Mouse (Mus musculus) CH12.LX (cell line): ENCODE results near the gene Zfp780b. TPM values are rescaled to one million over a fixed set of nuclear protein-coding genes. Genes with fewer than 3 reads are reported as not detected.

Source experiments
- DNase-seq: peaks from one replicate; pipeline ENCODE4 v3.0.0-alpha.2; 2013; ENCODE audit errors: extremely low read depth
- H3K27ac ChIP-seq: 2 replicates; pipeline ENCODE4 v1.5.1; 2012; ENCODE audit warnings: low read depth, mild to moderate bottlenecking, control low read depth, moderate library complexity; ENCODE audit not compliant: insufficient read depth
- H3K27me3 ChIP-seq: replicated peaks from 2 replicates; pipeline ENCODE3; 2012; ENCODE audit warnings: inconsistent platforms
- H3K36me3 ChIP-seq, 2 experiments: replicated peaks in 1 of 2; 2 replicates each; pipeline versions ENCODE3 to v1.6.1; 2012; ENCODE audit warnings: inconsistent platforms in 1 of 2, low read length in 1 of 2, mild to moderate bottlenecking in 1 of 2, mixed read lengths in 1 of 2, moderate library complexity in 1 of 2; ENCODE audit not compliant: control insufficient read depth in 1 of 2, insufficient read depth in 1 of 2
- H3K4me1 ChIP-seq, 2 experiments: 2 replicates each; pipeline ENCODE4 v1.6.1; 2012; ENCODE audit warnings: inconsistent platforms in 1 of 2, moderate library complexity in 1 of 2; ENCODE audit not compliant: insufficient read depth in 2 of 2, control insufficient read depth in 1 of 2
- H3K4me2 ChIP-seq: 2 replicates; pipeline ENCODE4 v1.6.1; 2012; ENCODE audit warnings: low read depth, mild to moderate bottlenecking, control low read depth; ENCODE audit not compliant: poor library complexity, insufficient read depth, severe bottlenecking
- H3K4me3 ChIP-seq, 3 experiments: fragments of 150-350 bp in 1 of 3; sonication (generic) in 1 of 3; replicated peaks in 1 of 3; 2 replicates each; pipeline versions ENCODE3 to v1.5.1; 2011 to 2012; ENCODE audit warnings: low read depth in 2 of 3, low read length in 2 of 3, mild to moderate bottlenecking in 2 of 3, moderate library complexity in 2 of 3, control low read depth in 1 of 3, improper control_type of control experiment in 1 of 3, inconsistent platforms in 1 of 3, mixed read lengths in 1 of 3; ENCODE audit not compliant: poor library complexity in 1 of 3
- H3K79me2 ChIP-seq: replicated peaks from 2 replicates; pipeline ENCODE4 v1.6.1; 2012; ENCODE audit warnings: mild to moderate bottlenecking, moderate library complexity; ENCODE audit not compliant: control insufficient read depth, poor library complexity, insufficient read depth, severe bottlenecking; ENCODE audit errors: extremely low read depth
- H3K9ac ChIP-seq: 2 replicates; pipeline ENCODE4 v1.6.1; 2012; ENCODE audit warnings: low read depth, mild to moderate bottlenecking, control low read depth, moderate library complexity; ENCODE audit not compliant: insufficient read depth
- H3K9me3 ChIP-seq: replicated peaks from 2 replicates; pipeline ENCODE3; 2012; ENCODE audit warnings: low read length, inconsistent platforms, mixed read lengths
- BHLHE40 ChIP-seq: IDR thresholded peaks from 2 replicates; pipeline ENCODE4 v1.6.1; 2011; ENCODE audit warnings: mild to moderate bottlenecking, low read depth, low read length, improper control_type of control experiment
- CHD1 ChIP-seq: IDR thresholded peaks from 2 replicates; pipeline ENCODE4 v1.6.1; 2012; ENCODE audit warnings: low read depth, low read length, improper control_type of control experiment, inconsistent platforms
- E2F4 ChIP-seq: IDR thresholded peaks from 2 replicates; pipeline ENCODE4 v1.6.1; 2011; ENCODE audit warnings: low read depth, low read length, improper control_type of control experiment; ENCODE audit not compliant: insufficient replicate concordance
- ELF1 ChIP-seq: IDR thresholded peaks from 2 replicates; pipeline ENCODE4 v1.6.1; 2014; ENCODE audit warnings: low read depth, mild to moderate bottlenecking, inconsistent platforms, low read length, improper control_type of control experiment
- EP300 ChIP-seq: IDR thresholded peaks from 2 replicates; pipeline ENCODE4 v1.6.1; 2011; ENCODE audit warnings: low read length, improper control_type of control experiment
- ETS1 ChIP-seq: conservative IDR thresholded peaks from 2 replicates; pipeline ENCODE4 v1.6.1; 2012; ENCODE audit warnings: low read depth, mild to moderate bottlenecking, inconsistent platforms, low read length, improper control_type of control experiment, moderate library complexity
- HCFC1 ChIP-seq: IDR thresholded peaks from 2 replicates; pipeline ENCODE4 v1.6.1; 2012; ENCODE audit warnings: low read depth, mild to moderate bottlenecking, inconsistent platforms, low read length, improper control_type of control experiment
- IRF4 ChIP-seq: IDR thresholded peaks from 2 replicates; pipeline ENCODE4 v1.6.1; 2014; ENCODE audit warnings: low read depth, mild to moderate bottlenecking, inconsistent platforms, low read length, improper control_type of control experiment
- JUND ChIP-seq: conservative IDR thresholded peaks from 2 replicates; pipeline ENCODE4 v1.6.1; 2011; ENCODE audit warnings: low read depth, low read length, improper control_type of control experiment
- KAT2A ChIP-seq: IDR thresholded peaks from 2 replicates; pipeline ENCODE4 v1.6.1; 2012; ENCODE audit warnings: low read length, improper control_type of control experiment, inconsistent platforms; ENCODE audit not compliant: insufficient replicate concordance
- MAFK ChIP-seq: IDR thresholded peaks from 2 replicates; pipeline ENCODE4 v1.6.1; 2011; ENCODE audit warnings: low read length, improper control_type of control experiment; ENCODE audit not compliant: insufficient replicate concordance
- MAX ChIP-seq: IDR thresholded peaks from 2 replicates; pipeline ENCODE4 v1.6.1; 2011; ENCODE audit warnings: low read length, improper control_type of control experiment
- MAZ ChIP-seq: IDR thresholded peaks from 2 replicates; pipeline ENCODE4 v1.6.1; 2012; ENCODE audit warnings: low read depth, mild to moderate bottlenecking, inconsistent platforms, low read length, improper control_type of control experiment, moderate library complexity
- MEF2A ChIP-seq: IDR thresholded peaks from 2 replicates; pipeline ENCODE4 v1.6.1; 2014; ENCODE audit warnings: low read depth, mild to moderate bottlenecking, inconsistent platforms, low read length, improper control_type of control experiment, borderline replicate concordance
- MXI1 ChIP-seq: IDR thresholded peaks from 2 replicates; pipeline ENCODE4 v1.6.1; 2011; ENCODE audit warnings: mild to moderate bottlenecking, low read depth, low read length, improper control_type of control experiment
- MYC ChIP-seq: IDR thresholded peaks from 2 replicates; pipeline ENCODE4 v1.6.1; 2011; ENCODE audit warnings: low read depth, mild to moderate bottlenecking, improper control_type of control experiment, low read length
- NELFE ChIP-seq: IDR thresholded peaks from 2 replicates; pipeline ENCODE4 v1.6.1; 2011; ENCODE audit warnings: low read depth, low read length, improper control_type of control experiment
- NRF1 ChIP-seq: IDR thresholded peaks from 2 replicates; pipeline ENCODE4 v1.6.1; 2014; ENCODE audit warnings: low read depth, mild to moderate bottlenecking, inconsistent platforms, low read length, improper control_type of control experiment, moderate library complexity
- PAX5 ChIP-seq: IDR thresholded peaks from 2 replicates; pipeline ENCODE4 v1.6.1; 2012; ENCODE audit warnings: low read length, inconsistent platforms, mixed read lengths
- POLR2A ChIP-seq: IDR thresholded peaks from 2 replicates; pipeline ENCODE4 v1.6.1; 2011; ENCODE audit warnings: low read depth, mild to moderate bottlenecking, improper control_type of control experiment, low read length
- POLR2AphosphoS2 ChIP-seq: IDR thresholded peaks from 2 replicates; pipeline ENCODE4 v1.6.1; 2011; ENCODE audit warnings: low read depth, low read length, improper control_type of control experiment
- RAD21 ChIP-seq: IDR thresholded peaks from 2 replicates; pipeline ENCODE4 v1.6.1; 2011; ENCODE audit warnings: low read depth, mild to moderate bottlenecking, low read length, improper control_type of control experiment, moderate library complexity
- RCOR1 ChIP-seq: conservative IDR thresholded peaks from 2 replicates; pipeline ENCODE4 v1.6.1; 2012; ENCODE audit warnings: low read depth, mild to moderate bottlenecking, inconsistent platforms, low read length, improper control_type of control experiment
- SIN3A ChIP-seq: IDR thresholded peaks from 2 replicates; pipeline ENCODE4 v1.6.1; 2012; ENCODE audit warnings: low read length, improper control_type of control experiment, inconsistent platforms
- SMC3 ChIP-seq: IDR thresholded peaks from 2 replicates; pipeline ENCODE4 v1.6.1; 2011; ENCODE audit warnings: low read depth, low read length, improper control_type of control experiment
- TBP ChIP-seq: conservative IDR thresholded peaks from 2 replicates; pipeline ENCODE4 v1.6.1; 2011; ENCODE audit warnings: low read depth, low read length, improper control_type of control experiment
- TCF12 ChIP-seq: IDR thresholded peaks from 2 replicates; pipeline ENCODE4 v1.6.1; 2014; ENCODE audit warnings: low read depth, mild to moderate bottlenecking, inconsistent platforms, low read length, improper control_type of control experiment
- UBTF ChIP-seq: IDR thresholded peaks from 2 replicates; pipeline ENCODE4 v1.6.1; 2012; ENCODE audit warnings: low read depth, mild to moderate bottlenecking, inconsistent platforms, low read length, improper control_type of control experiment, moderate library complexity
- USF2 ChIP-seq: conservative IDR thresholded peaks from 2 replicates; pipeline ENCODE4 v1.6.1; 2011; ENCODE audit warnings: low read depth, low read length, improper control_type of control experiment
- ZC3H11A ChIP-seq: IDR thresholded peaks from 2 replicates; pipeline ENCODE4 v1.6.1; 2012; ENCODE audit warnings: low read depth, mild to moderate bottlenecking, inconsistent platforms, low read length, improper control_type of control experiment
- ZMIZ1 ChIP-seq: IDR thresholded peaks from 2 replicates; pipeline ENCODE4 v1.6.1; 2012; ENCODE audit warnings: low read depth, mild to moderate bottlenecking, inconsistent platforms, low read length, improper control_type of control experiment
- ZNF384 ChIP-seq: IDR thresholded peaks from 2 replicates; pipeline ENCODE4 v1.6.1; 2012; ENCODE audit warnings: low read depth, low read length, improper control_type of control experiment, inconsistent platforms
- dilution Hi-C: fragments of 300-500 bp; cut with MboI; formaldehyde crosslinking; loops from 2 replicates; pipeline ENCODE4 v1.14.3; 2020; ENCODE audit warnings: low sequenced_read_pairs; ENCODE audit not compliant: extremely low pct_unique_long_range_greater_than_20kb, extremely low pct_ligation_motif_present
- in situ Hi-C: fragments of 300-500 bp; cut with MboI; formaldehyde crosslinking; loops from 3 replicates; pipeline ENCODE4 v1.14.3; 2019; ENCODE audit warnings: low sequenced_read_pairs, low pct_ligation_motif_present, low pct_unique_long_range_greater_than_20kb, mixed read lengths
- polyA plus RNA-seq: library from polyadenylated mRNA; unstranded; fragments of >175 nt; gene quantifications from 2 replicates; pipeline ENCODE4 v1.2.1, GENCODE M21; 2012; ENCODE audit warnings: low read depth; ENCODE audit not compliant: insufficient read length
- total RNA-seq, 2 experiments: library from RNA; depleted of rRNA; stranded (reverse); fragments of 300-350 nt in 1 of 2; fragments of >200 nt in 1 of 2; gene quantifications; 2 replicates each; pipeline ENCODE4 v1.2.3; 2012 to 2014

Zfp780b gene
- total and polyA plus RNA-seq, 3 experiments, result 4.9 to 9.3 (median 7.8) TPM

DNA sequence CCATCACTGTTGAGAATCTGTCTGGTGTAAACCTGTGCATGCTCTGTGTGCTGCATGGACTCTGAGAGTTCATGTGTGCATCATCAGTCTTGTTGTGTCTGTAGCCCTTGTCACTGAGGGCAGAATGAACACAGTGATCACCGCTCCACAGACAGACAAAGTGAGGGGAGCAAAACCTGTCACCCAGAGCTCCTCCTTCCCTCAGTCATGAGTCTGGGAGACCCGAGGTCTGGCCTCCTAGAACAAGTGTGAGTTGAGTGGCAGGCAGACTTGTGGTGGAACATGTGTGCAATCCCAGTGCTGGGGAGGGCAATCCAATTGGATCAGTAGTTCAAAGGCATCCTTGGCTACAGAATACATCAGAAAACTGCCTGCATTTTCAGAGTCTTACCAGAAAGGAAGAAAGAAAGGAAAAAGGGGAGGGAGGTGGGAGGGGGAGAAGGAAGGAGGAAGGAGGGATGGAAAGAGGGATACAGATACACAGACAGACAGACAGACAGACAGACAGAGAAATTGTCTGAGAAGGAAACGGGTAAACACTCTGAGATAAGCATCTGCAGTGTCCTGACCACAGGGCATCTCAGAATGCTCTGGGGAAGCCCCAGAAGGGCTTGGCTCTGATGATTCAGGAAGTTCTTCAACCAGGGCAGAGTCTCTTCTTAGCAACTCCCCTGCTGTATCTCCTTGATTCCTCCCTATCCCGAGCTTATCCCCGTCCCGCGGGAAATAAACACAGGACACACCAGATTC is 45.7 kb downstream of the Zfp780b start (continued):
- TF ChIP-seq MAFK (no peak), USF2 (no peak), PAX5 (no peak), TBP (no peak), KAT2A (no peak), E2F4 (no peak), CHD1 (no peak), SIN3A (no peak), RAD21 (no peak; the same call in 1 of the 2 replicates), MAX (no peak), UBTF (no peak), POLR2AphosphoS2 (no peak), BHLHE40 (no peak), MEF2A (no peak; the same call in 1 of the 2 replicates), EP300 (peak; percentile 33), POLR2A (peak; percentile 24; the same call in 1 of the 2 replicates), ETS1 (0 out of 2 replicates have a peak, but pooled peaks have one; percentile 32)

DNA sequence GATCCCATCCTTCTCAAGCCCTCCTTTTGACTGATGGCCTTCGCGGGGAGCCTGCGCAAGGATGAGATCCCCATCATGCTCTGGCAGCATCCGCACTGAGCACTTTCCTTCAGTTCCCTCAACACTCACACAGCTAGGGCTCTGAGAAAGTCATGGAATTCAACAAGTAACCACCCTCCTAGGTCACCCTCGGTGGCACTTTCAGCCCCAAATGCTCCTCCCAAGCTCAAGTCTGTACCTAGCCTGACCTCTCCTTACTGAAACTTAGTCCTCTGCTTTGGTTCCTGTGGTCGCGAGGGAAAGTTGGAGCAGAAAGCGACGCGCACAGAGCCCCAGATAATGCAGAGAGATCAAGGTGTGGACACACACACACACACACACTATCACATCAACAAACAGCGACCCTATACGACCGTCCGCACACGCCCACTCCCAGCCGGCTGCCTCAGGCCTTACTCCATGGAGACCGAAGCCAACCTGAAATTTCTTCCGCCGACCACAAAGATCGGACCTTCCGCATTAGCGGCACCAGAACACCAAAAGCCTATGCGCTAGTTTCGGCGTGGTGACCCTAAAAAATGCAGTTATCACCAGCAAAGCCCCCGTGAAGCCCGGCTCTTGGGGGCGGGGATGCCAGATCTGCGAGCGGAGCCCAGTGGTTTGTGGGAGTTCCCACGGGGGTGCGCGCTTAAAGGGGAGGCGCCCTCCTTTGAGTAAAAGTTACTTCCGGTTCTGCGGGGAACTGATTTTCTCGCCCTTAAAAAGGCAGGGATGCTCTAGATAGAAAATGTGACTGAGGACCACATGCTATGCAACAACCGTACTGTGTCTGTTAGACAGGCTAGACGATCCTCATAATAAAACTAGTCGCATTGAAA is 49.9 kb downstream of the Zfp780b start, which contains the start of gene Zfp974:
Gene Zfp974 (minus strand): TSS at position 643 of the 878 bp plus-strand sequence.
- no peaks in the 10 kb centered on the region for H3K27me3 ChIP-seq
- in situ Hi-C loops (loop anchor here (25.0 kb wide), 1 partner anchor 92 kb away; the partner anchor contains the start of gene Zfp59), dilution Hi-C loops (no loop called here)
- H3K4me3 ChIP-seq, result peak within 1 kb of the TSS; percentile 69 to 77 (median 71)
- H3K27ac ChIP-seq, result no peak within 1 kb of the TSS
- H3K9me3 ChIP-seq, result no peaks in the 10 kb centered on the region
- H3K79me2 ChIP-seq, result peaks cover 3% of the 10 kb centered on the region
- peak within 1 kb of the TSS; percentile 81 for H3K4me2 ChIP-seq
- DNase-seq, result peak; percentile 76
- H3K36me3 ChIP-seq, result peaks cover 6 to 12% of the 10 kb centered on the region in 2 experiments
- peak within 1 kb of the TSS; percentile 75 for H3K9ac ChIP-seq
- H3K4me1 ChIP-seq, result peaks cover 13 to 39% of the 10 kb centered on the region in 2 experiments
- no peak for TF ChIP-seq PAX5
- no peak; the same call in 1 of the 2 replicates for TF ChIP-seq JUND
- peak; percentile 38; the same call in 1 of the 2 replicates for TF ChIP-seq NELFE
- TF ChIP-seq ZNF384, result no peak
- TF ChIP-seq IRF4, result peak; percentile 53; the same call in 1 of the 2 replicates
- no peak for TF ChIP-seq BHLHE40
- peak; percentile 28; the same call in 1 of the 2 replicates for TF ChIP-seq MEF2A
- peak; percentile 75 for TF ChIP-seq HCFC1
- peak; percentile 66 for TF ChIP-seq POLR2A
- TF ChIP-seq RCOR1, result no peak
- no peak for TF ChIP-seq MAFK
- TF ChIP-seq MYC, result peak; percentile 88
- TF ChIP-seq MXI1, result peak; percentile 79
- TF ChIP-seq CHD1, result 0 out of 2 replicates have a peak, but pooled peaks have one; percentile 45
- peak; percentile 67 for TF ChIP-seq MAX
- TF ChIP-seq MAZ, result peak; percentile 58; the same call in 1 of the 2 replicates
- TF ChIP-seq ZMIZ1, result peak; percentile 51; the same call in 1 of the 2 replicates
- no peak for TF ChIP-seq ZC3H11A
- TF ChIP-seq ELF1, result peak; percentile 89
- TF ChIP-seq NRF1, result peak; percentile 20; the same call in 1 of the 2 replicates
- 0 out of 2 replicates have a peak, but pooled peaks have one; percentile 12 for TF ChIP-seq EP300
- TF ChIP-seq TBP, result peak; percentile 72
- TF ChIP-seq SMC3, result no peak
- peak; percentile 51; the same call in 1 of the 2 replicates for TF ChIP-seq TCF12
- 0 out of 2 replicates have a peak, but pooled peaks have one; percentile 64 for TF ChIP-seq UBTF
